Mouse (Mus musculus): ENCODE measurements around the gene Gm20594.

Gm20594 gene

DNA sequence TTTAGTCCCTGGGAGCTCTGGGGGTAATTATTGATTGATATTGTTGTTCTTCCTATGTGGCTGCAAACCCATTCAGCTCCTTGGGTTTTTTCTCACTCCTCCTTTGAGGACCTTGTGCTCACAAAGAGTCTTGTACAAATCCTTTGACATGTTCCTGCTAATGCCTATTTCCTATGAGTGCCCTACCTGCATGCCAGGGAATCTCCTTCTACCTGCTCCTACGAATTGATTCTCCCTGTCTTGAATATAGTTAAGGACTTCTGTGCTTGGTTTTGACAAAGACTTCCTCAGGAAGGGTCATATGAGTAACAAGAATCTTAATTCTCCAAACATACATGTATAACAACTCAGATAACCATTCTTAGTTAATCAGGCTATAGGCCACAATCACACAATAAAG, at the start of gene Gm20594:
TSS of gene Gm20594 (plus strand) at position 301 of the 400 bp plus-strand sequence.
- no peak for DNase-seq (ENCODE audit: low read depth, low spot score)

DNA sequence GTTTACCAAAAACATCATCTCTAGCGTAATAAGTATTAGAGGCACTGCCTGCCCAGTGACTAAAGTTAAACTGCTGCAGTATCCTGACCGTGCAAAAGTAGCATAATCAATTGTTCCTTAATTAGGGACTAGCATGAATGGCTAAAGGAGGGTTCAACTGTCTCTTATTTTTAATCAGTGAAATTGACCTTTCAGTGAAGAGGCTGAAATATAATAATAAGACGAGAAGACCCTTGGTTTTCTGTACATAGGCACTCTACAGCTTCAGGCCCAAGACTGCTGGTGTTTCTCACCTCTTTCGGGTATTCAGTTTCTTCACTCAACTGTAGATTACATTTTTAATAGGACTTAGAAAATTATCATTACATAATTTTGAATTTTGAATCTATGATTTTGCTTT, 398 bp downstream of the Gm20594 start:
- DNase-seq (ENCODE audit: low read depth, low spot score) = no peak

DNA sequence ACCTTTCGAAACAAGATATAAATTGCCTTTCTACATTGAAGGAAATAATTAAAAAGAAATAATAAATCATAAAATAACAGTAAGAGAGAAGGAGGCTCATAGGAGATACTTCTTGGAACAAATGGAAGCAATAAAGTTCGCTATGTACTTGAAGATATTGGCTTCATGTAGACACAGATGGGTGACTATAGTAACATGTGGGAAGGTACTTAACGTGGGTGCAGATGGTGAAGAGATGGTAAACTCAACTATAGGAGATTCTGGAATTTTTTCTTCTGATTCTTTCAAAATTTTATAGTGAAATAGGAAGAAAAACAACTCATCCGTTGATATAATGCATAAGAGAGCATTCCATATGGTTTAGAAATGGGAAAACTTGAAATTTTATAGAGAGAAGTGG, 16.1 kb downstream of the Gm20594 start:
- no peak for DNase-seq (ENCODE audit: low read depth, low spot score)

DNA sequence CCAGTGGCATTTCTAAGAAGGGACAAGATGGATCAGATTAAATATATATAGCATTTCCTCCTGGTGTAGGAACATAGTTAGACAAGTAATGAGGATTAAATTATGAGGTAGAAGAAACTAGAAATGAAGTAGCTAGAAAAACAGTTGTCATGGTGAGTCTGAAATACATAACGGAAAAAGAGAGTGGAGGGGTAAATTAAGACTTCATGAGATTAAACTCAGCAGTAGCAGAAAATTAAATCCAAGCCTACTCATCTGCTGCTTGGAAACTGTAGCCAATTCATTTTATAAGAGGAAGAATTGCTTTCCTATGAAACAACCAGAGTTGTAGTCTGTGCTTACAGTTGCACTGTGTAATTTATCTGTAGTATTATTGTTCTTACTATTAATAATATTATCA, 29.1 kb downstream of the Gm20594 start:
- DNase-seq (ENCODE audit: low read depth, low spot score) = no peak
